Mouse (Mus musculus) embryonic facial prominence, embryonic 12.5 days (tissue): Measurements from ENCODE around the gene Fmnl2. TPM values are rescaled to one million over a fixed set of nuclear protein-coding genes. Genes with fewer than 3 reads are reported as not detected.
A peak's percentile ranks its signal among the peaks of the same experiment; 100 is the strongest.

Experiments used
- ATAC-seq: fragments of 200-750 bp; cut with Nextera tagmentation; 2 replicates; pipeline ENCODE4 v1.8.0; 2017; ENCODE audit not compliant: insufficient number of reproducible peaks, insufficient read depth, low FRiP score, low TSS enrichment
- H3K27ac ChIP-seq: fragments of 300-500 bp; sonication (generic); 2 replicates; pipeline ENCODE4 v1.5.1; 2016; ENCODE audit warnings: mild to moderate bottlenecking
- H3K27me3 ChIP-seq: fragments of 300-500 bp; sonication (generic); 2 replicates; pipeline ENCODE4 v1.6.1; 2016; ENCODE audit warnings: mild to moderate bottlenecking, moderate library complexity
- H3K36me3 ChIP-seq: fragments of 300-500 bp; sonication (generic); 2 replicates; pipeline ENCODE4 v1.6.1; 2016; ENCODE audit warnings: mild to moderate bottlenecking
- H3K4me1 ChIP-seq: fragments of 300-500 bp; sonication (generic); 2 replicates; pipeline ENCODE4 v1.6.1; 2016
- H3K4me2 ChIP-seq: fragments of 300-500 bp; sonication (generic); replicated peaks from 2 replicates; pipeline ENCODE4 v1.6.1; 2016; ENCODE audit warnings: mild to moderate bottlenecking, moderate library complexity
- H3K4me3 ChIP-seq: fragments of 300-500 bp; sonication (generic); 2 replicates; pipeline ENCODE4 v1.5.1; 2016; ENCODE audit warnings: mild to moderate bottlenecking
- H3K9ac ChIP-seq: fragments of 300-500 bp; sonication (generic); 2 replicates; pipeline ENCODE4 v1.6.1; 2016; ENCODE audit warnings: mild to moderate bottlenecking, moderate library complexity
- H3K9me3 ChIP-seq: fragments of 300-500 bp; sonication (generic); 2 replicates; pipeline ENCODE4 v1.6.1; 2016; ENCODE audit warnings: mild to moderate bottlenecking, moderate library complexity
- WGBS: fragments of 180-500 bp; shearing (Covaris S2); methylation state at CpG from one replicate; pipeline ENCODE4 v1.1.7; 2016; 5-methylcytosine and 5-hydroxymethylcytosine counted together
- polyA plus RNA-seq: library from polyadenylated mRNA; unstranded; fragments of >200 nt; fragmentation: Nextera tagmentation; extraction: Ambion mirVana; gene quantifications from 2 replicates; pipeline ENCODE4 v1.2.1, GENCODE M21; 2016

The Fmnl2 gene
- polyA plus RNA-seq, 1 experiment from 2014 or later: 14.6 TPM

DNA sequence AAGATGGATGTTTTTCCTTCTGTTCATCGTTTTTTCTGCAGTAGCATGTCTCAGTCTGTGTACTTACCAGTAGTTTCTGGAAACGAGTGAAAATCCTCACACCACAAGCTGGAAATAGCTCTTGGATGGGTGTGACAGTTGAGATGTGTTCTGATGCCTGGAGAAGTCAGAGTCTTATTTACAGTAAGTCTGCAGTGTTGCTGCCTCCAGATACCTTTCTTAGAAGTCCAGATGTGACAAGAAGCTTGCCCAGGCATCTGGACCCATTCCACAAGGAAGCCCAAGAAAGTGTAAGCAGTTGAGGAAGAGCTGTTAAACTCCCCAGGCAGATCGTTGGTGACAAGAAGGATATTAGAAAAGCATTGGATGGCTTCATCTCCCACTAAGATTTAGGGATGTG, 102.3 kb downstream of the Fmnl2 start:
- Histone ChIP-seq H3K9ac (no peak overlapping the region), H3K27me3 (no peaks in the 10 kb centered on the region), H3K36me3 (no peaks in the 10 kb centered on the region), H3K4me1 (peaks cover 59% of the 10 kb centered on the region), H3K4me2 (no peak overlapping the region), H3K27ac (no peak overlapping the region), H3K4me3 (no peak overlapping the region), H3K9me3 (no peaks in the 10 kb centered on the region)
- 47% methylated on average over 3 of the region's 3 CpGs for WGBS
- no peak for ATAC-seq

DNA sequence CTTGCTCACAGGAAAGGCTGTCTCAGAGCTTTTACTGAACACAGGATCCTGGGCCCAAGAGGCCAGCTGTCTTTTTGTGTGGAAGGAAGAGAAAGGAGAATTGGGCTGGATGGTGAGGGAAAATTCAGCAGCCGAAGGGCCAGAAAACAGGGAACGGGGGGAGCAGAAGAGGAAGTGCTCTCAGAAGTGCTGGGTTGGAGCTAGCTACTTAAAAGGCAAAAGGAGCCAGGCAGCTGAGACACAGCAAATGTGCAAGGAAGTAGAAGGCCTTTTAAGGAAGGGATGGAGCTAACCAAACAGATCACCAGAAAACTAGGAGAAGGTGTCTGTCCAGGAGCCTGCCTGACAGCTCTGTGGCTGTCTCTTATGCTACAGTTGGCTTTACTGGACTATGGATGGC, 103.0 kb downstream of the Fmnl2 start:
- 53% methylated on average over 2 of the region's 2 CpGs for WGBS
- Histone ChIP-seq H3K27ac (no peak overlapping the region), H3K9me3 (no peaks in the 10 kb centered on the region), H3K4me1 (peaks cover 59% of the 10 kb centered on the region), H3K36me3 (no peaks in the 10 kb centered on the region), H3K4me2 (no peak overlapping the region), H3K9ac (no peak overlapping the region), H3K4me3 (no peak overlapping the region), H3K27me3 (no peaks in the 10 kb centered on the region)
- no peak for ATAC-seq

DNA sequence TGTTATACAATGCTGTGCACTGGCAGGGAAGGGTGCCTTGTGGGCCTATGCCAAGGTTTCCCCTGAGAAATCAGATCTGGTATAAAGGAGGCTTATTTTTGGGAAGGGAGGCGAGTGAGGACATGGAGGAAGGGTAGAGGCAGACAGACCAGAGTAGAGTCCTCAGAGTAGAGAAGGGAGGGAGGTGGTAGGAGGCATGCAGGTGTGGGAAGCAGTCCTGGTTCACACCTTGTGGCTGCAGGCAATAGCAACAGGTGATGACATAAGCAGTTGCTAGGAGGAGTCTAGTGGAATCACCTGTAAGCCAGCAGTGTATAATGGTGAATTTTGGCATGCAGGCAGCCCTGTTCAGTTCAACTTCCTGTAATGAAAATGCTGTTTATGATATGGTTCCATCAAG, 105.8 kb downstream of the Fmnl2 start:
- no peaks in the 10 kb centered on the region for H3K9me3 ChIP-seq
- no peak for ATAC-seq
- no peak overlapping the region for H3K9ac ChIP-seq
- no peaks in the 10 kb centered on the region for H3K36me3 ChIP-seq
- no peaks in the 10 kb centered on the region for H3K27me3 ChIP-seq
- 72% methylated on average over 1 of the region's 1 CpGs for WGBS
- no peak overlapping the region for H3K4me3 ChIP-seq
- H3K4me1 ChIP-seq: peaks cover 73% of the 10 kb centered on the region
- no peak overlapping the region for H3K27ac ChIP-seq
- H3K4me2 ChIP-seq: no peak overlapping the region

DNA sequence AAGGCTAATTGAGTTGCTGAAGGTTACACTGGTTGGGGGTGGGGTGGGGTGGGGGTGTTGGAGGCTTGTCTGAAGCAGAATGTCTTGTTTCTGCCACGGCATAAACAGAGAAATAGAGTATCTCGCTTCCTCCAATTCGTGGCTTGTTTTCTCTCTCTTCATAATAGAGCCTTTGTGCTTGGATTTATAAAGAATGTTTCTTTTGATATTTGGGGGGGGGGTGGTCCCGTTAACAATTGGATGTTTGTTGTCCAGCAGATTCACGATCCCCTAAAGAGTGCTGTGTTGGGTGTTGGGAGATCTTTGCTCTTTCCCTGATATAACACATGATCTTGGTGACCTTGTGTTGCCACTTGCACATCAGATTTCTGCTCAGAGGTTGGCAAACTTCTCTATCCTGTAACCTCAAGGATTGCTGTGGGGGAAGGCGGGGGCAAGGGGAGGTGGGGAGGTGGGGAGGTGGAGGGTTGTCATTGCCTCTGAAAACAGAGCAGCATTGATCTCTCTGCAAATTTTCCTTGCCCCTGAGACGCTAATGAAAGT, 106.8 kb downstream of the Fmnl2 start:
- Histone ChIP-seq H3K4me3 (no peak overlapping the region), H3K9me3 (no peaks in the 10 kb centered on the region), H3K27me3 (no peaks in the 10 kb centered on the region), H3K4me2 (no peak overlapping the region), H3K27ac (0 out of 2 replicates have a peak overlapping the region, but pooled peaks have one; percentile 23), H3K36me3 (no peaks in the 10 kb centered on the region), H3K9ac (no peak overlapping the region), H3K4me1 (peaks cover 73% of the 10 kb centered on the region)
- ATAC-seq: no peak
- WGBS: 21% methylated on average over 7 of the region's 7 CpGs

DNA sequence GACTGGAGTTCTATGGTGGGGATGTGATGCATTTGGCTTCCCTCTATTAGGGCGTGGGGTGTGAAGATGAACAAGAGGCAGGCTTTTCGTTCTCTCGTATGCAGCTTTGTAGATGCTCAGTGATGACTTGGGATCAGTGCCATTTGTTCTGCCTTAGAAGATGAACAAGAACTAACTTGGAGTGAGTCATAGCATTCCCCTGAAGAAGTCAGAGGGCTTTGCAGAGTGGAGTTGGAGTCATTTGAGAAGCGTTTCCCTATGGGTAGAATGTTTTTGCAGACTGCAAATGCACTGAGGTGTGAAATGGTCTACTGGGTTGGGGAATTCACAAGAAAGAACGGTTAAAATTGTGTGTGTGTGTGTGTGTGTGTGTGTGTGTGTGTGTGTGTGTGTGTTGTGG, 108.6 kb downstream of the Fmnl2 start:
- no peak overlapping the region for H3K4me2 ChIP-seq
- 80% methylated on average over 5 of the region's 5 CpGs for WGBS
- 0 out of 2 replicates have a peak overlapping the region, but pooled peaks have one; percentile 13 for H3K27ac ChIP-seq
- peaks cover 64% of the 10 kb centered on the region for H3K4me1 ChIP-seq
- no peaks in the 10 kb centered on the region for H3K27me3 ChIP-seq
- no peak overlapping the region for H3K9ac ChIP-seq
- no peak for ATAC-seq
- H3K4me3 ChIP-seq: no peak overlapping the region
- H3K9me3 ChIP-seq: no peaks in the 10 kb centered on the region
- H3K36me3 ChIP-seq: no peaks in the 10 kb centered on the region

DNA sequence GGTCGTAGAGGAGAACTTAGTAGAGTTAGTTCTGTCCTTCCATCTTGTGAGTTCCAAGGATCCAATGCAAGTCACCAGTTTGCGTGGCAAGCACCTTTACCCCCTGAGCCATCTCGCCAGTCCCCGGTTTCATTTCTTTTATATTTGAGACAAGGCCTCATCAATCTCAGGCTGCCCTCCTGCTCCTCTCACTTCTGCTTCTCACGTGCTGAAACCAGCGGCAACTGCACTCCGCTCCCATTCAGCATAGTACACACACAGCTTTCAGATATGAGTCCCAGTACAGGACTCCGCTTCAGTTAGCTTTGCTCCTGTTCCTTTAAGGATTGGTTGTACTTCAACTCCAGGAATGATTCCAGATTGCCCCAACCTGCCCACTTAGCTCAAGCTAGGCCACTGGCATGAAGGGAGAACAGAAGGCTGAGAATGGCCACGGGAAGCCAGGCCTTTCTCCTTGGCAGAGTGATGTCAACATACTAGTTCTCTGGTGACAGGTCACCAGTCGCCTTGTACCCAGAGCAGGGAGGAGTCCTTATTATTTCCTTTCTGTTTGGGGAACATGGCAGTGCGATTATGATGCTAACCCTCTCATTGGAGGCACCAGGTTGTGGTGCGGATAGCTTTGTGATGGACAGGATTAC, 109.3 kb downstream of the Fmnl2 start:
- Histone ChIP-seq H3K36me3 (no peaks in the 10 kb centered on the region), H3K9ac (no peak overlapping the region), H3K4me3 (no peak overlapping the region), H3K27me3 (no peaks in the 10 kb centered on the region), H3K4me1 (peaks cover 64% of the 10 kb centered on the region), H3K4me2 (no peak overlapping the region), H3K27ac (0 out of 2 replicates have a peak overlapping the region, but pooled peaks have one; percentile 13), H3K9me3 (no peaks in the 10 kb centered on the region)
- no peak for ATAC-seq
- 90% methylated on average over 12 of the region's 12 CpGs for WGBS

DNA sequence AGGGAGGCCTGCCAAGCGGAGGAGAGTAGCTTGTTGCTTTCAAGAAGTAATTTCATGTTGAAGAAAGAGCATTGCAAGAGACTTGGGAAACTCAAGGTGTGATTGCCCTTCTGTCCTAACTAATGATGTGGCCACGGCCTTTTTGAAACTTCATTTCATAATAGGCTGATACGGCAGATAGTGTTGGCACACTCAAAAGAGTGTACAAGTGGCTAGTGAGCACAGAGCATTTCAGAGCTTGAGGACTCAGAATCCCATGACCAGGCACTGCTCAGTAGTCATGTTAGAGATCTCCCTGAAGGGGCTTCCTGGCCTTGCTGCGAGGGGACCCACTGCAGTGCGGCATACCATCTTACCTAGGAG, 109.8 kb downstream of the Fmnl2 start:
- H3K9me3 ChIP-seq: no peaks in the 10 kb centered on the region
- 94% methylated on average over 5 of the region's 5 CpGs for WGBS
- H3K36me3 ChIP-seq: no peaks in the 10 kb centered on the region
- peaks cover 64% of the 10 kb centered on the region for H3K4me1 ChIP-seq
- H3K9ac ChIP-seq: no peak overlapping the region
- H3K27ac ChIP-seq: no peak overlapping the region
- H3K4me3 ChIP-seq: no peak overlapping the region
- no peak for ATAC-seq
- H3K27me3 ChIP-seq: no peaks in the 10 kb centered on the region
- H3K4me2 ChIP-seq: no peak overlapping the region

DNA sequence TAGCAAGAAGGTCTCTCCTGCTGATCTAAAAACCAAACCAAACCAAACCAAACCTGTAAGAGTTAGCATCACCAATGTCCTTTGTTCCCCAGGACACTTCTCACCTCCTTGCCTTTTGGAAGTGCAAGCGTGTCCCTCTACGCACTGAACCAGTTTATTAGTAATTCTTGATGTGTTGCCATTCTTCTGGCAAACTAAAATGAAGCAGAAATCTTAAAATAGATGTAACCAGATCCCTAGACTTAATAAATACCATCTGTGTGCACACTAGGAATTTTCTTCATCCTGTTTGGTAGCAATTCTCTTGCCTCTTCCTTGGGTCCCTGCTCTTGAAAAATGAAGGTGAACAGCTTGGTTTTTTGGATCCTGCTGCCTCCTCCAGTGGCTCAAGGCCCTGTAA, 111.2 kb downstream of the Fmnl2 start:
- no peak overlapping the region for H3K4me2 ChIP-seq
- 31% methylated on average over 2 of the region's 2 CpGs for WGBS
- H3K27me3 ChIP-seq: no peaks in the 10 kb centered on the region
- H3K4me3 ChIP-seq: no peak overlapping the region
- no peaks in the 10 kb centered on the region for H3K9me3 ChIP-seq
- H3K9ac ChIP-seq: no peak overlapping the region
- H3K27ac ChIP-seq: peak overlapping the region; percentile 83
- ATAC-seq: no peak
- H3K4me1 ChIP-seq: peaks cover 57% of the 10 kb centered on the region
- no peaks in the 10 kb centered on the region for H3K36me3 ChIP-seq

DNA sequence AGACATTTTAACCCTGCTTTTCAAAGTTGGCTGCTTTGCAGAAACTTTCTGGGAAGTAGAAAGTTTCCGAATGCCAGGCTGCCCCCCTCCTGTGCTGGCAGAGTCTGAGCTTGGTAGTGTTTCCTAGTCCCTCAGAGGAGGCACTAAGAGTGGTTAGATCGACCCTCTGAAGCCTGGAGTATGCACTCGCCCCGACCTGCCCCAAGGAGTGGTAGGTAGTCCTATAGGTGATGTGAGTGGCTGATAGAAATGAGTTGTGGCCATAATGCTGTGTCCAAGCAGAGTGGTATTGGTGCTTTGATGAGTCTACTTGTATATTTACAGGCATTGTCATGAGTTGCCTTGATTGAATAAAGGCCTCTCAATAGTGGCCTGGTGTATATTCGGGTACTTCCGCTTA, 116.4 kb downstream of the Fmnl2 start:
- peaks cover 26% of the 10 kb centered on the region; the same call in 1 of the 2 replicates for H3K4me1 ChIP-seq
- no peak overlapping the region for H3K4me3 ChIP-seq
- H3K4me2 ChIP-seq: no peak overlapping the region
- H3K9ac ChIP-seq: no peak overlapping the region
- H3K27ac ChIP-seq: no peak overlapping the region
- H3K9me3 ChIP-seq: no peaks in the 10 kb centered on the region
- ATAC-seq: no peak
- H3K36me3 ChIP-seq: no peaks in the 10 kb centered on the region
- 92% methylated on average over 6 of the region's 6 CpGs for WGBS
- no peaks in the 10 kb centered on the region for H3K27me3 ChIP-seq

DNA sequence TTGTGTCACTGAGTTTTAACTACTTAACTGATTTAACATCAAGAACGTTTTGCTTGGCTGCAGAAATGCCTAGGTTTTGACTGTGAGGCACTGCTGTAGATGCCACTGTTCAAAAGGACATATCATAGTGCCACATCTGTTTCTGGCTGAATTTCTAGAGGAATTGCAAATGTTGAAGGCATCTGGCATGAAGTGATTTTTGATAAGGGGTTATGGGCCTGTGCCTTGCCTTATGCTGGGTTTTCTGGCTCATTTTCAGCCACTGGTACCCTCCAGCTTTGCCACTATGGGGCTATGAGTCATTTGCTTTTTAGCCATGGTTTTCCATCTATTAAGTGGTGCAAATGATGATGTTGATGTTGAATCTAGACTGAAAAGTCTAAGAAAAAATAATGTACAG, 117.1 kb downstream of the Fmnl2 start:
- ATAC-seq: no peak
- no peak overlapping the region for H3K4me2 ChIP-seq
- H3K27ac ChIP-seq: no peak overlapping the region
- H3K4me3 ChIP-seq: no peak overlapping the region
- H3K36me3 ChIP-seq: no peaks in the 10 kb centered on the region
- H3K4me1 ChIP-seq: peaks cover 26% of the 10 kb centered on the region; the same call in 1 of the 2 replicates
- H3K9me3 ChIP-seq: no peaks in the 10 kb centered on the region
- 44% methylated on average over 1 of the region's 1 CpGs for WGBS
- H3K27me3 ChIP-seq: no peaks in the 10 kb centered on the region
- H3K9ac ChIP-seq: no peak overlapping the region

DNA sequence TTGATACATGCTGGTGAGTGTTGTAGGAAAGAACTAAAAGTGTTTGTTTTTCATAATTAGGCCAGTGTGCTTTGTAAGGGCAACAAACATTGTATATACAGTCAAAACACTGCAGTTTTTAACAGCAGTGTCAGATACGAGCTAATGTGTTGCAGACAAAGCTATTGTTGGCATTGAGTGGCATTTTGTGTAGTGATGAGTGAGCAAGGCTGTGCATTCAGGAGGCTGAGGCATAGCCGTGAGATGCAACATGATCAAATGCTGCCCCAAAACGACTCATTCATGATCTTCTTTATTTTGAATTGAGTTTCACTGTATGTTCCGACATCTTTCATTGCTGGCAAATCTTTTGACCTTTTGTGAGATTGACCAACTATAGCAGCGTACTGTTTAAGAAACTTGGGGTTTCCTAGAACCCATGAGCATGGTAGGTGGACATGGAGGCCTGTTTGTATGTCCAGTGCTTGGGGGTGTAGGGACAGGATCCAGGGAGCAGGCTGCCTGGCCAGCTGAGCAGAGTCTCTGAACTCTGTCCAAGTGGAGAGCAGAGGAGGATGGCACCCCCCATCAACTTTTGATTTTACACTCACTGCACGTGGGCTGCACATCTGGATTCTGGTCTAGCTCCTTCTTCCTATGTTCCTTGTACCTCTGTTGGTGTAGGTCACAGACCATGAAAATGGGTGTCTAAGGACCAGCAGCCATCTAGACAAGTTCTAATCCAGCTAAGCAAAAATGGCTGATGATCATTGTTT, 120.4 kb downstream of the Fmnl2 start:
- H3K27ac ChIP-seq: no peak overlapping the region
- ATAC-seq: no peak

DNA sequence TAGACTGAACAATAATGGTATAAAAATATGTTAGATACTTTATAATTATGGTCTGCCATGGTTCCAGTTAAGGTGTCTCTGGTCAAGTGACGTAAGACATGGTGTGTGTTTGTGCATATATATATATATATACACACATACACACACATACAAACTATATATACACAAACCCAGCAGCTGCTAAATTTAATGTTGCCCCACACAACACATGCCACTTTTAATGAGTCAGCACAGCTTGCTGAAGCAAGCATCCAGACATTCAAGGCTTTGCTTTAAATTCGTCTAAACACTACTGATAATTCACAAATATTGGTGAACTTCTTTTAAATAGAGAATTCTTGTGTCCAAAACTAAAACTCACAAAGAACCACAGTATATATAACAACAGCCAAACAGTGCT, 121.1 kb downstream of the Fmnl2 start:
- Histone ChIP-seq H3K36me3 (no peaks in the 10 kb centered on the region), H3K27ac (no peak overlapping the region), H3K9ac (no peak overlapping the region), H3K27me3 (no peaks in the 10 kb centered on the region), H3K9me3 (no peaks in the 10 kb centered on the region), H3K4me2 (no peak overlapping the region), H3K4me1 (peaks cover 28% of the 10 kb centered on the region; the same call in 1 of the 2 replicates), H3K4me3 (no peak overlapping the region)
- 87% methylated on average over 2 of the region's 2 CpGs for WGBS
- no peak for ATAC-seq

More for the DNA sequence above, 120.4 kb downstream of the Fmnl2 start:
- Histone ChIP-seq H3K9me3 (no peaks in the 10 kb centered on the region), H3K27me3 (no peaks in the 10 kb centered on the region), H3K9ac (no peak overlapping the region), H3K4me1 (peaks cover 28% of the 10 kb centered on the region; the same call in 1 of the 2 replicates), H3K4me2 (no peak overlapping the region), H3K4me3 (no peak overlapping the region), H3K36me3 (no peaks in the 10 kb centered on the region)
- WGBS: 78% methylated on average over 6 of the region's 6 CpGs
